Mouse (Mus musculus): ENCODE measurements around the gene H2-Ob. TPM values are rescaled to one million over a fixed set of nuclear protein-coding genes. Genes with fewer than 3 reads are reported as not detected.

H2-Ob gene
- 0.15 and 0.28 TPM in 2 replicates for polyA plus RNA-seq (2015; fragmentation: Nextera tagmentation; extraction: Ambion mirVana)

GRCm38 (mm10) chr17:34238706-34239105 is at the start of gene H2-Ob:
TSS of gene H2-Ob (plus strand) at chr17:34238903.
- Histone ChIP-seq H3K9me3 (ENCODE audit: control insufficient read depth, low read length) (0 out of 2 replicates have a peak, but pooled peaks cover 2% of the 10 kb centered on the region), H3K4me2 (ENCODE audit: low read length) (no peak within 1 kb of the TSS), H3K27me3 (replicated peaks; ENCODE audit: control insufficient read depth, insufficient read depth, low read length) (no peaks in the 10 kb centered on the region), H3K36me3 (ENCODE audit: control insufficient read depth, insufficient read depth) (no peaks in the 10 kb centered on the region), H3K27ac (ENCODE audit: low read length) (no peak within 1 kb of the TSS), H3K9ac (replicated peaks; ENCODE audit: low read depth, low read length) (no peak within 1 kb of the TSS), H3K4me3 (replicated peaks; ENCODE audit: low read length) (no peak within 1 kb of the TSS), H3K4me1 (replicated peaks; ENCODE audit: control insufficient read depth, insufficient read depth, low read length) (no peaks in the 10 kb centered on the region)
- WGBS, result 62% methylated on average over 3 of the region's 3 CpGs
- ATAC-seq, result peak; percentile 45; the same call in 1 of the 2 replicates

GRCm38 (mm10) chr17:34188986-34189385 is 49.7 kb upstream of the H2-Ob start:
- H3K27ac ChIP-seq (ENCODE audit: low read length), result no peak overlapping the region
- WGBS, result 69% methylated on average over 6 of the region's 6 CpGs
- no peak overlapping the region for H3K4me2 ChIP-seq (ENCODE audit: low read length)
- no peak for ATAC-seq
- no peak overlapping the region for H3K4me3 ChIP-seq (replicated peaks; ENCODE audit: low read length)
- no peaks in the 10 kb centered on the region for H3K9me3 ChIP-seq (ENCODE audit: control insufficient read depth, low read length)
- peaks cover 14% of the 10 kb centered on the region for H3K4me1 ChIP-seq (replicated peaks; ENCODE audit: control insufficient read depth, insufficient read depth, low read length)
- peaks cover 46% of the 10 kb centered on the region for H3K27me3 ChIP-seq (replicated peaks; ENCODE audit: control insufficient read depth, insufficient read depth, low read length)
- no peaks in the 10 kb centered on the region for H3K36me3 ChIP-seq (ENCODE audit: control insufficient read depth, insufficient read depth)
- H3K9ac ChIP-seq (replicated peaks; ENCODE audit: low read depth, low read length), result no peak overlapping the region

GRCm38 (mm10) chr17:34192852-34193251 is 45.9 kb upstream of the H2-Ob start:
- no peak for ATAC-seq
- Histone ChIP-seq H3K9me3 (ENCODE audit: control insufficient read depth, low read length) (no peaks in the 10 kb centered on the region), H3K27me3 (replicated peaks; ENCODE audit: control insufficient read depth, insufficient read depth, low read length) (peaks cover 58% of the 10 kb centered on the region), H3K4me2 (ENCODE audit: low read length) (no peak overlapping the region), H3K9ac (replicated peaks; ENCODE audit: low read depth, low read length) (no peak overlapping the region), H3K4me3 (replicated peaks; ENCODE audit: low read length) (no peak overlapping the region), H3K27ac (ENCODE audit: low read length) (no peak overlapping the region), H3K36me3 (ENCODE audit: control insufficient read depth, insufficient read depth) (no peaks in the 10 kb centered on the region), H3K4me1 (replicated peaks; ENCODE audit: control insufficient read depth, insufficient read depth, low read length) (peaks cover 14% of the 10 kb centered on the region)
- 23% methylated on average over 16 of the region's 16 CpGs for WGBS

GRCm38 (mm10) chr17:34193468-34193867 is 45.2 kb upstream of the H2-Ob start:
- no peak for ATAC-seq
- WGBS, result 59% methylated on average over 8 of the region's 8 CpGs
- no peaks in the 10 kb centered on the region for H3K36me3 ChIP-seq (ENCODE audit: control insufficient read depth, insufficient read depth)

GRCm38 (mm10) chr17:34194723-34195122 is 44.0 kb upstream of the H2-Ob start:
- H3K4me2 ChIP-seq (ENCODE audit: low read length), result no peak overlapping the region
- H3K27me3 ChIP-seq (replicated peaks; ENCODE audit: control insufficient read depth, insufficient read depth, low read length), result peaks cover 62% of the 10 kb centered on the region
- no peak overlapping the region for H3K4me3 ChIP-seq (replicated peaks; ENCODE audit: low read length)
- no peak for ATAC-seq
- no peak overlapping the region for H3K9ac ChIP-seq (replicated peaks; ENCODE audit: low read depth, low read length)
- H3K9me3 ChIP-seq (ENCODE audit: control insufficient read depth, low read length), result no peaks in the 10 kb centered on the region
- H3K27ac ChIP-seq (ENCODE audit: low read length), result no peak overlapping the region
- H3K36me3 ChIP-seq (ENCODE audit: control insufficient read depth, insufficient read depth), result no peaks in the 10 kb centered on the region
- 89% methylated on average over 4 of the region's 4 CpGs for WGBS
- peaks cover 15% of the 10 kb centered on the region for H3K4me1 ChIP-seq (replicated peaks; ENCODE audit: control insufficient read depth, insufficient read depth, low read length)

More at GRCm38 (mm10) chr17:34193468-34193867, 45.2 kb upstream of the H2-Ob start:
- Histone ChIP-seq H3K9me3 (ENCODE audit: control insufficient read depth, low read length) (no peaks in the 10 kb centered on the region), H3K4me1 (replicated peaks; ENCODE audit: control insufficient read depth, insufficient read depth, low read length) (peaks cover 15% of the 10 kb centered on the region), H3K9ac (replicated peaks; ENCODE audit: low read depth, low read length) (no peak overlapping the region), H3K4me2 (ENCODE audit: low read length) (no peak overlapping the region), H3K4me3 (replicated peaks; ENCODE audit: low read length) (no peak overlapping the region), H3K27ac (ENCODE audit: low read length) (no peak overlapping the region), H3K27me3 (replicated peaks; ENCODE audit: control insufficient read depth, insufficient read depth, low read length) (peaks cover 59% of the 10 kb centered on the region)

- H3K9ac ChIP-seq (replicated peaks; ENCODE audit: low read depth, low read length), result no peak overlapping the region
- no peaks in the 10 kb centered on the region for H3K36me3 ChIP-seq (ENCODE audit: control insufficient read depth, insufficient read depth)
- H3K4me2 ChIP-seq (ENCODE audit: low read length), result no peak overlapping the region
- no peak for ATAC-seq
- H3K27me3 ChIP-seq (replicated peaks; ENCODE audit: control insufficient read depth, insufficient read depth, low read length), result peaks cover 60% of the 10 kb centered on the region
- H3K27ac ChIP-seq (ENCODE audit: low read length), result no peak overlapping the region
- H3K4me1 ChIP-seq (replicated peaks; ENCODE audit: control insufficient read depth, insufficient read depth, low read length), result peaks cover 15% of the 10 kb centered on the region
- WGBS, result 28% methylated on average over 12 of the region's 12 CpGs
- no peak overlapping the region for H3K4me3 ChIP-seq (replicated peaks; ENCODE audit: low read length)
- H3K9me3 ChIP-seq (ENCODE audit: control insufficient read depth, low read length), result no peaks in the 10 kb centered on the region
These were observed 42.2 kb upstream of the H2-Ob start for GRCm38 (mm10) chr17:34196491-34196890.

- Histone ChIP-seq H3K9me3 (ENCODE audit: control insufficient read depth, low read length) (no peaks in the 10 kb centered on the region), H3K36me3 (ENCODE audit: control insufficient read depth, insufficient read depth) (no peaks in the 10 kb centered on the region), H3K4me2 (ENCODE audit: low read length) (peak within 1 kb of the TSS; percentile 73), H3K27ac (ENCODE audit: low read length) (no peak within 1 kb of the TSS), H3K9ac (replicated peaks; ENCODE audit: low read depth, low read length) (peak within 1 kb of the TSS; percentile 46), H3K27me3 (replicated peaks; ENCODE audit: control insufficient read depth, insufficient read depth, low read length) (peaks cover 55% of the 10 kb centered on the region), H3K4me1 (replicated peaks; ENCODE audit: control insufficient read depth, insufficient read depth, low read length) (peaks cover 15% of the 10 kb centered on the region), H3K4me3 (replicated peaks; ENCODE audit: low read length) (peak within 1 kb of the TSS; percentile 44)
- ATAC-seq, result peak; percentile 89
- WGBS, result 3% methylated on average over 41 of the region's 41 CpGs
These were observed 41.5 kb upstream of the H2-Ob start, which contains the start of gene Psmb8 for GRCm38 (mm10) chr17:34196941-34197894. TSS of gene Psmb8 (plus strand) at chr17:34197721.

- WGBS, result 2% methylated on average over 32 of the region's 32 CpGs
- H3K4me1 ChIP-seq (replicated peaks; ENCODE audit: control insufficient read depth, insufficient read depth, low read length), result peaks cover 15% of the 10 kb centered on the region
- H3K36me3 ChIP-seq (ENCODE audit: control insufficient read depth, insufficient read depth), result no peaks in the 10 kb centered on the region
- H3K9ac ChIP-seq (replicated peaks; ENCODE audit: low read depth, low read length), result peak overlapping the region; percentile 46
- peak overlapping the region; percentile 73 for H3K4me2 ChIP-seq (ENCODE audit: low read length)
- H3K27ac ChIP-seq (ENCODE audit: low read length), result no peak overlapping the region
- peak overlapping the region; percentile 44 for H3K4me3 ChIP-seq (replicated peaks; ENCODE audit: low read length)
- no peaks in the 10 kb centered on the region for H3K9me3 ChIP-seq (ENCODE audit: control insufficient read depth, low read length)
- ATAC-seq, result peak; percentile 34
- H3K27me3 ChIP-seq (replicated peaks; ENCODE audit: control insufficient read depth, insufficient read depth, low read length), result peaks cover 47% of the 10 kb centered on the region
These were observed 40.7 kb upstream of the H2-Ob start for GRCm38 (mm10) chr17:34197904-34198520.

GRCm38 (mm10) chr17:34198521-34198912 is 40.2 kb upstream of the H2-Ob start:
- Histone ChIP-seq H3K4me1 (replicated peaks; ENCODE audit: control insufficient read depth, insufficient read depth, low read length) (peaks cover 15% of the 10 kb centered on the region), H3K4me2 (ENCODE audit: low read length) (peak overlapping the region; percentile 73), H3K9ac (replicated peaks; ENCODE audit: low read depth, low read length) (no peak overlapping the region), H3K36me3 (ENCODE audit: control insufficient read depth, insufficient read depth) (no peaks in the 10 kb centered on the region), H3K27ac (ENCODE audit: low read length) (no peak overlapping the region), H3K27me3 (replicated peaks; ENCODE audit: control insufficient read depth, insufficient read depth, low read length) (peaks cover 47% of the 10 kb centered on the region), H3K9me3 (ENCODE audit: control insufficient read depth, low read length) (no peaks in the 10 kb centered on the region), H3K4me3 (replicated peaks; ENCODE audit: low read length) (peak overlapping the region; percentile 44)
- 5% methylated on average over 11 of the region's 11 CpGs for WGBS
- no peak for ATAC-seq
